Mouse (Mus musculus) olfactory bulb, adult 2 months (tissue): ENCODE data around the gene Mmaa. TPM values are rescaled to one million over a fixed set of nuclear protein-coding genes. Genes with fewer than 3 reads are reported as not detected.

ENCODE experiments used
- H3K27ac ChIP-seq: fragments of 200-500 bp; 2 replicates; pipeline ENCODE4 v1.5.1; 2012; ENCODE audit warnings: low read depth, low read length; ENCODE audit not compliant: insufficient read depth
- H3K4me1 ChIP-seq: fragments of 200-500 bp; 2 replicates; pipeline ENCODE4 v1.6.1; 2012; ENCODE audit warnings: low read length; ENCODE audit not compliant: control insufficient read depth, insufficient read depth
- H3K4me3 ChIP-seq: fragments of 200-500 bp; 2 replicates; pipeline ENCODE4 v1.5.1; 2012; ENCODE audit warnings: mild to moderate bottlenecking, low read depth, low read length, moderate library complexity; ENCODE audit not compliant: insufficient read depth
- CTCF ChIP-seq: fragments of 200-500 bp; IDR thresholded peaks from 2 replicates; pipeline ENCODE4 v1.5.1; 2012; ENCODE audit warnings: low read depth, mild to moderate bottlenecking, low read length, moderate library complexity; ENCODE audit not compliant: insufficient read depth
- POLR2A ChIP-seq: fragments of 200-500 bp; IDR thresholded peaks from 2 replicates; pipeline ENCODE4 v1.6.1; 2012; ENCODE audit warnings: mild to moderate bottlenecking, low read depth, low read length, moderate library complexity; ENCODE audit not compliant: insufficient read depth
- WGBS: fragments of 180-500 bp; shearing (Covaris S2); methylation state at CpG from one replicate; pipeline ENCODE4 v1.1.7; 2018; 5-methylcytosine and 5-hydroxymethylcytosine counted together
- polyA plus RNA-seq: library from polyadenylated mRNA; stranded (reverse); fragments of >200 nt; gene quantifications from 2 replicates; pipeline ENCODE4 v1.2.4, GENCODE M21; 2012; ENCODE audit warnings: low replicate concordance; ENCODE audit not compliant: missing spikeins, insufficient read depth, insufficient read length

Gene Mmaa
- polyA plus RNA-seq, 1 experiment = not detected

- Histone ChIP-seq H3K27ac (no peak overlapping the region), H3K4me3 (no peak overlapping the region), H3K4me1 (no peaks in the 10 kb centered on the region)
- WGBS = 90% methylated on average over 8 of the region's 8 CpGs
- TF ChIP-seq CTCF (no peak), POLR2A (no peak)
Observed at GRCm38 (mm10) chr8:79229266-79229888, 65.4 kb downstream of the Mmaa start.

GRCm38 (mm10) chr8:79227916-79228315 is 66.8 kb downstream of the Mmaa start:
- Histone ChIP-seq H3K4me1 (no peaks in the 10 kb centered on the region), H3K4me3 (no peak overlapping the region), H3K27ac (no peak overlapping the region)
- WGBS = 85% methylated on average over 3 of the region's 3 CpGs
- no peak for TF ChIP-seq CTCF
- no peak for TF ChIP-seq POLR2A

DNA sequence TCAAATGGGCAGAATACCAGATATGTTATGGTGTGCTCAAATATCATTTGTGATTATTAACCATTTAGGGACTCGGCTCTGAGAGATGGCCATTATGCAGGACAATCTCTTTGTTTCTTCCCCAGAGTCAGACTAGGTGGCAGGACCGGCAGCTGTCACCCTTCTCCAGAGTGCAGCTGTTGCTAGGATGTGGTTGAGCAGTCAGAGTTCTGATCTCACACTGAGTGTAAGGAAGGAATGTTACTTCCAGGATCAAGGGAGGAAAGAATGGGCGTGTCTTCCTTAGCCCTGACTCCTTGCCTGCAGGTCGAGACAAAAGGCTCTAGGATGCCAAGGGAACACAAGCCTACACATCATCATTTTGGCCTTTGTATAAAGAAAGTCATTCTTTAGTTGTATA is 67.5 kb downstream of the Mmaa start:
- Histone ChIP-seq H3K4me3 (no peak overlapping the region), H3K27ac (no peak overlapping the region), H3K4me1 (no peaks in the 10 kb centered on the region; the same call in 1 of the 2 replicates)
- WGBS = 81% methylated on average over 4 of the region's 4 CpGs
- TF ChIP-seq CTCF = no peak
- TF ChIP-seq POLR2A = no peak

DNA sequence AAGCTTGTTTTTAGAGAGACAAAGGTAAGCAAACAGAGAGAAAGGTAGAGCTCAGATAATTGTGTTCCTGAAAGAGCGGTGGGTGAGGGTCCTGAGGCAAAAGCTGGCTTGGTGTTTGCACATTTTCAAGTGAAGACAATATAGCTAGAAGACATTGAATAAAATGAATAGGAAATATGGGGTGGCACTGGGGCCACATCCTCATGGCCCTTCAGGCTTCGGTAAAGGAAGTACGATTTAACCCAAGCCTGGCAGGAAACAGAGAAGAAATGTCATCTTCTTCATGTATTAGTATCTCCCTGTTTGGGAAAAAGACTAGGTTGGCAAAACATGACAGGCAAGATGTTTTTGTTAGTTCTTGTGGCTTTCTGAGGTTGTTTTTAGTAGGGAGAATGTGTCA is 68.7 kb downstream of the Mmaa start:
- no peak overlapping the region for H3K4me3 ChIP-seq
- no peak for TF ChIP-seq CTCF
- TF ChIP-seq POLR2A = no peak
- 97% methylated on average over 3 of the region's 3 CpGs for WGBS
- no peak overlapping the region for H3K27ac ChIP-seq
- peaks cover 2% of the 10 kb centered on the region; the same call in 1 of the 2 replicates for H3K4me1 ChIP-seq

GRCm38 (mm10) chr8:79225586-79225985 is 69.2 kb downstream of the Mmaa start:
- Histone ChIP-seq H3K27ac (no peak overlapping the region), H3K4me1 (peaks cover 2% of the 10 kb centered on the region; the same call in 1 of the 2 replicates), H3K4me3 (no peak overlapping the region)
- TF ChIP-seq CTCF = no peak
- TF ChIP-seq POLR2A = no peak
- 89% methylated on average over 7 of the region's 7 CpGs for WGBS

DNA sequence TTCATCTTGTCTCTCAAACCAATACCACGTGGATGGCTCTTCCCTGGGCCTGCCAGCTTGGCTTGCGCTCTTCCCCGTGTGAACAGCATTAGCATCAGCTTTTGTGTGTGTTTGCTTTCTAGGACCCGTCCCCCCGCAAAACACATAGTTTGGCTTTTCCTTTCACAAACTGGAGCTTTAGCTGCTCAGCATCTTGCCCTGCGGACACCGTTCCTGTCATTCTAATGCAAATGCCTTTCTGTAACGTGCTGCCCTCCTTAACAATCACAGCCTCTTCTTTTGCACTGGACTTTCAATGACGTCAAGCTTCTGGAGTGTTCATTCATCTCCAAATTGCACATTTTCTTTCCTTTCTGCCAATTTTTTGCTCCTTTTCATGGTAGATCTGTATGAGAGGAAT is 70.4 kb downstream of the Mmaa start:
- H3K4me1 ChIP-seq = peaks cover 2% of the 10 kb centered on the region; the same call in 1 of the 2 replicates
- TF ChIP-seq CTCF (no peak), POLR2A (no peak)
- H3K4me3 ChIP-seq = no peak overlapping the region
- 72% methylated on average over 9 of the region's 9 CpGs for WGBS
- H3K27ac ChIP-seq = no peak overlapping the region

- Histone ChIP-seq H3K27ac (no peak overlapping the region), H3K4me1 (peaks cover 2% of the 10 kb centered on the region; the same call in 1 of the 2 replicates), H3K4me3 (no peak overlapping the region)
- TF ChIP-seq POLR2A (no peak), CTCF (no peak)
- WGBS = 58% methylated on average over 5 of the region's 5 CpGs
Observed at GRCm38 (mm10) chr8:79222752-79223141, 72.0 kb downstream of the Mmaa start.

- 36% methylated on average over 5 of the region's 5 CpGs for WGBS
- no peak overlapping the region for H3K27ac ChIP-seq
- TF ChIP-seq CTCF (no peak), POLR2A (no peak)
- peaks cover 2% of the 10 kb centered on the region; the same call in 1 of the 2 replicates for H3K4me1 ChIP-seq
- no peak overlapping the region for H3K4me3 ChIP-seq
Observed at GRCm38 (mm10) chr8:79222106-79222751, 72.5 kb downstream of the Mmaa start.

Other genes starting within 250 kb of the Mmaa start
- not detected in 2 replicates for gene 1700011L22Rik, start 46.4 kb downstream of the Mmaa start, polyA plus RNA-seq
- gene Smad1, start 104.6 kb upstream of the Mmaa start, polyA plus RNA-seq = not detected in 2 replicates